Mouse (Mus musculus): Measurements from ENCODE around the gene Grid1. TPM values are rescaled to one million over a fixed set of nuclear protein-coding genes. Genes with fewer than 3 reads are reported as not detected.
A peak's percentile ranks its signal among the peaks of the same experiment; 100 is the strongest.

Grid1 gene
- polyA plus RNA-seq, 1 experiment from 2014 or later: 0.61 TPM

- no peak for DNase-seq (ENCODE audit: low spot score, missing footprints)
- WGBS: 82% methylated on average over 6 of the region's 6 CpGs
- no peaks in the 10 kb centered on the region for H3K4me1 ChIP-seq (ENCODE audit: control insufficient read depth, insufficient read depth, low read length)
- H3K27me3 ChIP-seq (ENCODE audit: control insufficient read depth, insufficient read depth, low read length): no peaks in the 10 kb centered on the region
- no peak for ATAC-seq (ENCODE audit: low FRiP score)
- no peak overlapping the region for H3K4me3 ChIP-seq (ENCODE audit: low read depth, low read length)
- no peak overlapping the region for H3K9ac ChIP-seq (ENCODE audit: low read length)
- H3K9me3 ChIP-seq (ENCODE audit: control insufficient read depth, low read length): no peaks in the 10 kb centered on the region
- no peaks in the 10 kb centered on the region for H3K36me3 ChIP-seq (ENCODE audit: control insufficient read depth, insufficient read depth, low read length)
- no peak overlapping the region for H3K4me2 ChIP-seq
- no peak overlapping the region for H3K27ac ChIP-seq (ENCODE audit: low read depth, low read length)
Observed at GRCm38 (mm10) chr14:35198899-35199298, 379.0 kb downstream of the Grid1 start.

GRCm38 (mm10) chr14:35209444-35209843 is 389.5 kb downstream of the Grid1 start:
- Histone ChIP-seq H3K4me1 (ENCODE audit: control insufficient read depth, insufficient read depth, low read length) (no peaks in the 10 kb centered on the region), H3K9me3 (ENCODE audit: control insufficient read depth, low read length) (no peaks in the 10 kb centered on the region), H3K27me3 (ENCODE audit: control insufficient read depth, insufficient read depth, low read length) (no peaks in the 10 kb centered on the region), H3K36me3 (ENCODE audit: control insufficient read depth, insufficient read depth, low read length) (no peaks in the 10 kb centered on the region), H3K9ac (ENCODE audit: low read length) (no peak overlapping the region), H3K27ac (ENCODE audit: low read depth, low read length) (no peak overlapping the region), H3K4me3 (ENCODE audit: low read depth, low read length) (no peak overlapping the region), H3K4me2 (no peak overlapping the region)
- ATAC-seq (ENCODE audit: low FRiP score) (no peak), DNase-seq (ENCODE audit: low spot score, missing footprints) (no peak)
- 80% methylated on average over 6 of the region's 6 CpGs for WGBS

GRCm38 (mm10) chr14:35219021-35219420 is 399.1 kb downstream of the Grid1 start:
- ATAC-seq (ENCODE audit: low FRiP score): no peak

GRCm38 (mm10) chr14:35222196-35222595 is 402.3 kb downstream of the Grid1 start:
- H3K4me1 ChIP-seq (ENCODE audit: control insufficient read depth, insufficient read depth, low read length): no peaks in the 10 kb centered on the region
- H3K27ac ChIP-seq (ENCODE audit: low read depth, low read length): no peak overlapping the region
- H3K27me3 ChIP-seq (ENCODE audit: control insufficient read depth, insufficient read depth, low read length): no peaks in the 10 kb centered on the region
- H3K4me2 ChIP-seq: no peak overlapping the region
- no peaks in the 10 kb centered on the region for H3K9me3 ChIP-seq (ENCODE audit: control insufficient read depth, low read length)
- H3K4me3 ChIP-seq (ENCODE audit: low read depth, low read length): no peak overlapping the region
- DNase-seq (ENCODE audit: low spot score, missing footprints) (peak; percentile 65), ATAC-seq (ENCODE audit: low FRiP score) (no peak)
- 70% methylated on average over 2 of the region's 2 CpGs for WGBS
- H3K36me3 ChIP-seq (ENCODE audit: control insufficient read depth, insufficient read depth, low read length): no peaks in the 10 kb centered on the region
- no peak overlapping the region for H3K9ac ChIP-seq (ENCODE audit: low read length)

More at GRCm38 (mm10) chr14:35219021-35219420, 399.1 kb downstream of the Grid1 start:
- Histone ChIP-seq H3K27ac (ENCODE audit: low read depth, low read length) (no peak overlapping the region), H3K4me1 (ENCODE audit: control insufficient read depth, insufficient read depth, low read length) (no peaks in the 10 kb centered on the region), H3K4me3 (ENCODE audit: low read depth, low read length) (no peak overlapping the region), H3K9me3 (ENCODE audit: control insufficient read depth, low read length) (no peaks in the 10 kb centered on the region), H3K9ac (ENCODE audit: low read length) (no peak overlapping the region), H3K4me2 (no peak overlapping the region), H3K36me3 (ENCODE audit: control insufficient read depth, insufficient read depth, low read length) (no peaks in the 10 kb centered on the region), H3K27me3 (ENCODE audit: control insufficient read depth, insufficient read depth, low read length) (no peaks in the 10 kb centered on the region)
- DNase-seq (ENCODE audit: low spot score, missing footprints): no peak
- 91% methylated on average over 4 of the region's 4 CpGs for WGBS

GRCm38 (mm10) chr14:35227581-35227980 is 407.7 kb downstream of the Grid1 start:
- H3K36me3 ChIP-seq (ENCODE audit: control insufficient read depth, insufficient read depth, low read length): no peaks in the 10 kb centered on the region
- no peak overlapping the region for H3K27ac ChIP-seq (ENCODE audit: low read depth, low read length)
- WGBS: 87% methylated on average over 5 of the region's 5 CpGs
- H3K4me1 ChIP-seq (ENCODE audit: control insufficient read depth, insufficient read depth, low read length): no peaks in the 10 kb centered on the region
- ATAC-seq (ENCODE audit: low FRiP score): no peak
- H3K9me3 ChIP-seq (ENCODE audit: control insufficient read depth, low read length): no peaks in the 10 kb centered on the region
- no peak overlapping the region for H3K9ac ChIP-seq (ENCODE audit: low read length)
- H3K4me3 ChIP-seq (ENCODE audit: low read depth, low read length): no peak overlapping the region
- DNase-seq (ENCODE audit: low spot score, missing footprints): peak; percentile 57
- no peaks in the 10 kb centered on the region for H3K27me3 ChIP-seq (ENCODE audit: control insufficient read depth, insufficient read depth, low read length)
- H3K4me2 ChIP-seq: no peak overlapping the region

GRCm38 (mm10) chr14:35231384-35231783 is 411.5 kb downstream of the Grid1 start:
- no peak overlapping the region for H3K4me3 ChIP-seq (ENCODE audit: low read depth, low read length)
- H3K9me3 ChIP-seq (ENCODE audit: control insufficient read depth, low read length): no peaks in the 10 kb centered on the region
- no peaks in the 10 kb centered on the region for H3K36me3 ChIP-seq (ENCODE audit: control insufficient read depth, insufficient read depth, low read length)
- no peak overlapping the region for H3K9ac ChIP-seq (ENCODE audit: low read length)
- H3K4me1 ChIP-seq (ENCODE audit: control insufficient read depth, insufficient read depth, low read length): no peaks in the 10 kb centered on the region
- ATAC-seq (ENCODE audit: low FRiP score): no peak
- no peak for DNase-seq (ENCODE audit: low spot score, missing footprints)
- no peaks in the 10 kb centered on the region for H3K27me3 ChIP-seq (ENCODE audit: control insufficient read depth, insufficient read depth, low read length)
- no peak overlapping the region for H3K27ac ChIP-seq (ENCODE audit: low read depth, low read length)
- H3K4me2 ChIP-seq: no peak overlapping the region

- no peak overlapping the region for H3K4me3 ChIP-seq (ENCODE audit: low read depth, low read length)
- DNase-seq (ENCODE audit: low spot score, missing footprints) (no peak), ATAC-seq (ENCODE audit: low FRiP score) (no peak)
- no peaks in the 10 kb centered on the region for H3K9me3 ChIP-seq (ENCODE audit: control insufficient read depth, low read length)
- no peak overlapping the region for H3K9ac ChIP-seq (ENCODE audit: low read length)
- no peak overlapping the region for H3K4me2 ChIP-seq
- no peak overlapping the region for H3K27ac ChIP-seq (ENCODE audit: low read depth, low read length)
- no peaks in the 10 kb centered on the region for H3K27me3 ChIP-seq (ENCODE audit: control insufficient read depth, insufficient read depth, low read length)
- H3K36me3 ChIP-seq (ENCODE audit: control insufficient read depth, insufficient read depth, low read length): no peaks in the 10 kb centered on the region
- H3K4me1 ChIP-seq (ENCODE audit: control insufficient read depth, insufficient read depth, low read length): no peaks in the 10 kb centered on the region
- 92% methylated on average over 6 of the region's 6 CpGs for WGBS
Observed at GRCm38 (mm10) chr14:35242882-35243281, 423.0 kb downstream of the Grid1 start.

- Histone ChIP-seq H3K27me3 (ENCODE audit: control insufficient read depth, insufficient read depth, low read length) (no peaks in the 10 kb centered on the region), H3K4me3 (ENCODE audit: low read depth, low read length) (no peak overlapping the region), H3K27ac (ENCODE audit: low read depth, low read length) (no peak overlapping the region), H3K4me1 (ENCODE audit: control insufficient read depth, insufficient read depth, low read length) (no peaks in the 10 kb centered on the region), H3K9ac (ENCODE audit: low read length) (no peak overlapping the region), H3K36me3 (ENCODE audit: control insufficient read depth, insufficient read depth, low read length) (no peaks in the 10 kb centered on the region), H3K4me2 (no peak overlapping the region), H3K9me3 (ENCODE audit: control insufficient read depth, low read length) (no peaks in the 10 kb centered on the region)
- DNase-seq (ENCODE audit: low spot score, missing footprints) (no peak), ATAC-seq (ENCODE audit: low FRiP score) (no peak)
- WGBS: 92% methylated on average over 7 of the region's 7 CpGs
Observed at GRCm38 (mm10) chr14:35244776-35245548, 425.1 kb downstream of the Grid1 start.

GRCm38 (mm10) chr14:35250412-35250811 is 430.5 kb downstream of the Grid1 start:
- DNase-seq (ENCODE audit: low spot score, missing footprints): no peak
- H3K27ac ChIP-seq (ENCODE audit: low read depth, low read length): no peak overlapping the region
- H3K9ac ChIP-seq (ENCODE audit: low read length): no peak overlapping the region
- no peak for ATAC-seq (ENCODE audit: low FRiP score)
- H3K9me3 ChIP-seq (ENCODE audit: control insufficient read depth, low read length): no peaks in the 10 kb centered on the region
- H3K4me1 ChIP-seq (ENCODE audit: control insufficient read depth, insufficient read depth, low read length): no peaks in the 10 kb centered on the region
- 87% methylated on average over 4 of the region's 4 CpGs for WGBS
- H3K4me2 ChIP-seq: no peak overlapping the region
- H3K36me3 ChIP-seq (ENCODE audit: control insufficient read depth, insufficient read depth, low read length): no peaks in the 10 kb centered on the region
- no peaks in the 10 kb centered on the region for H3K27me3 ChIP-seq (ENCODE audit: control insufficient read depth, insufficient read depth, low read length)
- no peak overlapping the region for H3K4me3 ChIP-seq (ENCODE audit: low read depth, low read length)

Measured in midbrain, embryonic 11.5 days (tissue).